ENCODE assay signal across 18 mouse cellular contexts in genomic region chr11:7129319-7130051, GRCm38 (mm10). TPM values are rescaled to one million over a fixed set of nuclear protein-coding genes. Genes with fewer than 3 reads are reported as not detected.
DNase-seq lines count a peak whose midpoint lies in the region; ATAC-seq and TF ChIP-seq lines count a peak whose summit lies in the region.
"Had no signal": no experiment of that assay in that cellular context is flagged by ENCODE, and none has a peak within 500 bp of the region (broad histone marks: within the 10 kb centered on the region; RNA-seq: fewer than 3 reads in every experiment).

No protein-coding gene starts in this region.

- no peak for TF ChIP-seq CTCF in kidney, postnatal 0 days (IDR thresholded peaks at IDR 0.05; ENCODE audit: low read depth)
- no peak for TF ChIP-seq CTCF in stomach, postnatal 0 days (IDR thresholded peaks at IDR 0.05; ENCODE audit: low read depth)

- no peak for TF ChIP-seq EP300 in stomach, postnatal 0 days (optimal IDR thresholded peaks at IDR 0.05)

- DNase-seq in frontal cortex, postnatal 25 days (ENCODE audit: low spot score in 2 of 2): no peak
- peak; percentile 50 for DNase-seq in kidney, postnatal 0 days (ENCODE audit: low spot score)
- DNase-seq in kidney, postnatal 10 days: no peak
- DNase-seq in stomach, postnatal 0 days (ENCODE audit: low spot score): no peak
- DNase-seq in yolk sac, embryonic 10.5 days (ENCODE audit: low spot score): peak; percentile 43
- DNase-seq: adrenal gland, postnatal 10 days; cerebellum, adult 9-11 months; gastrocnemius, postnatal 10 days; liver, postnatal 0 days; right cerebral cortex, postnatal 14 days; thymus, adult 2 months had no signal

- H3K4me1 ChIP-seq in kidney, postnatal 0 days (replicated peaks; ENCODE audit: insufficient read depth, low read length): no peaks in the 10 kb centered on the region
- H3K4me1 ChIP-seq in stomach, embryonic 14.5 days (ENCODE audit: control insufficient read depth, insufficient read depth, low read length): no peaks in the 10 kb centered on the region
- H3K4me1 ChIP-seq in stomach, postnatal 0 days (replicated peaks; ENCODE audit: control insufficient read depth, insufficient read depth): no peaks in the 10 kb centered on the region
- no peaks in the 10 kb centered on the region for H3K4me1 ChIP-seq in hindbrain, embryonic 16.5 days (ENCODE audit: control insufficient read depth, insufficient read depth, low read depth, low read length)
- H3K4me1 ChIP-seq: limb, embryonic 15.5 days; midbrain, embryonic 12.5 days had no signal

- WGBS in kidney, postnatal 0 days: 61% methylated on average over 8 of the region's 8 CpGs
- WGBS in stomach, embryonic 14.5 days: 49% methylated on average over 8 of the region's 8 CpGs
- WGBS in stomach, postnatal 0 days: 45% methylated on average over 8 of the region's 8 CpGs
- WGBS in hindbrain, embryonic 16.5 days: 73% methylated on average over 8 of the region's 8 CpGs

- H3K27me3 ChIP-seq in kidney, postnatal 0 days (ENCODE audit: insufficient read depth, low read length): no peaks in the 10 kb centered on the region
- H3K27me3 ChIP-seq in stomach, embryonic 14.5 days (ENCODE audit: control insufficient read depth, insufficient read depth, low read length): no peaks in the 10 kb centered on the region
- H3K27me3 ChIP-seq in stomach, postnatal 0 days (ENCODE audit: control insufficient read depth, insufficient read depth, low read length): no peaks in the 10 kb centered on the region
- no peaks in the 10 kb centered on the region for H3K27me3 ChIP-seq in hindbrain, embryonic 16.5 days (replicated peaks; ENCODE audit: control insufficient read depth, insufficient read depth, low read length)
- H3K27me3 ChIP-seq: heart, embryonic 15.5 days; limb, embryonic 15.5 days; midbrain, embryonic 12.5 days had no signal

- ATAC-seq in frontal cortex, adult (ENCODE audit: low TSS enrichment): peak; percentile 45
- no peak for ATAC-seq in kidney, postnatal 0 days (replicated peaks; ENCODE audit: low FRiP score, low read depth)
- peak; percentile 28; the same call in 1 of the 2 replicates for ATAC-seq in stomach, embryonic 14.5 days (ENCODE audit: insufficient number of reproducible peaks, insufficient read depth, low FRiP score, low read depth)
- no peak for ATAC-seq in stomach, postnatal 0 days (ENCODE audit: low FRiP score, low TSS enrichment)
- ATAC-seq in hindbrain, embryonic 16.5 days: no peak
- ATAC-seq: forebrain, embryonic 16.5 days; liver, postnatal 0 days had no signal

- no peaks in the 10 kb centered on the region for H3K9me3 ChIP-seq in kidney, postnatal 0 days (replicated peaks; ENCODE audit: low read length)
- H3K9me3 ChIP-seq in stomach, embryonic 14.5 days (ENCODE audit: control insufficient read depth, low read depth, low read length): no peaks in the 10 kb centered on the region
- no peaks in the 10 kb centered on the region for H3K9me3 ChIP-seq in stomach, postnatal 0 days (ENCODE audit: control insufficient read depth, low read length)
- no peaks in the 10 kb centered on the region for H3K9me3 ChIP-seq in hindbrain, embryonic 16.5 days (ENCODE audit: control insufficient read depth, low read length)
- H3K9me3 ChIP-seq: heart, embryonic 15.5 days; limb, embryonic 15.5 days; midbrain, embryonic 12.5 days had no signal

- H3K4me2 ChIP-seq in kidney, postnatal 0 days (ENCODE audit: low read length): no peak overlapping the region
- H3K4me2 ChIP-seq in stomach, embryonic 14.5 days (replicated peaks; ENCODE audit: low read depth, low read length): no peak overlapping the region
- H3K4me2 ChIP-seq in stomach, postnatal 0 days (replicated peaks; ENCODE audit: low read depth): no peak overlapping the region
- no peak overlapping the region for H3K4me2 ChIP-seq in hindbrain, embryonic 16.5 days (ENCODE audit: low read length)
- H3K4me2 ChIP-seq: heart, embryonic 15.5 days; limb, embryonic 15.5 days; midbrain, embryonic 12.5 days had no signal

- H3K27ac ChIP-seq in kidney, postnatal 0 days: no peak overlapping the region
- no peak overlapping the region for H3K27ac ChIP-seq in stomach, embryonic 14.5 days (ENCODE audit: low read length)
- H3K27ac ChIP-seq in stomach, postnatal 0 days (replicated peaks): no peak overlapping the region
- no peak overlapping the region for H3K27ac ChIP-seq in hindbrain, embryonic 16.5 days (ENCODE audit: low read depth, low read length)
- H3K27ac ChIP-seq: heart, embryonic 15.5 days; limb, embryonic 15.5 days; midbrain, embryonic 12.5 days had no signal

- no peaks in the 10 kb centered on the region for H3K36me3 ChIP-seq in kidney, postnatal 0 days (ENCODE audit: insufficient read depth, low read length)
- no peaks in the 10 kb centered on the region; the same call in 1 of the 2 replicates for H3K36me3 ChIP-seq in stomach, embryonic 14.5 days (ENCODE audit: control insufficient read depth, insufficient read depth, low read length)
- H3K36me3 ChIP-seq in stomach, postnatal 0 days (ENCODE audit: control insufficient read depth, insufficient read depth, low read length): no peaks in the 10 kb centered on the region
- H3K36me3 ChIP-seq in hindbrain, embryonic 16.5 days (ENCODE audit: control insufficient read depth, insufficient read depth, low read length): peaks cover 8% of the 10 kb centered on the region
- H3K36me3 ChIP-seq: heart, embryonic 15.5 days; limb, embryonic 15.5 days; midbrain, embryonic 12.5 days had no signal

- no peak overlapping the region for H3K4me3 ChIP-seq in kidney, postnatal 0 days (replicated peaks; ENCODE audit: low read depth, low read length)
- H3K4me3 ChIP-seq in stomach, embryonic 14.5 days (ENCODE audit: low read depth, low read length): no peak overlapping the region
- H3K4me3 ChIP-seq in stomach, postnatal 0 days (ENCODE audit: low read depth, low read length): no peak overlapping the region
- no peak overlapping the region for H3K4me3 ChIP-seq in hindbrain, embryonic 16.5 days (ENCODE audit: low read length)
- H3K4me3 ChIP-seq: heart, embryonic 15.5 days; limb, embryonic 15.5 days; midbrain, embryonic 12.5 days had no signal

- H3K9ac ChIP-seq in kidney, postnatal 0 days (ENCODE audit: low read depth, low read length): no peak overlapping the region
- H3K9ac ChIP-seq in stomach, embryonic 14.5 days (replicated peaks; ENCODE audit: low read depth, low read length): no peak overlapping the region
- no peak overlapping the region for H3K9ac ChIP-seq in stomach, postnatal 0 days (ENCODE audit: low read length)
- no peak overlapping the region for H3K9ac ChIP-seq in hindbrain, embryonic 16.5 days (ENCODE audit: low read depth, low read length)
- H3K9ac ChIP-seq: heart, embryonic 15.5 days; limb, embryonic 15.5 days; liver, postnatal 0 days; midbrain, embryonic 12.5 days had no signal

RNA-seq across cellular contexts. Expression of gene Gm11985, which starts 58.9 kb away (rescaled TPM):
- not detected in 2 replicates for polyA plus RNA-seq in kidney, postnatal 0 days (2015; fragmentation: Nextera tagmentation; extraction: Ambion mirVana)
- 0.25 TPM in 1 of 2 replicates, not detected in the other for polyA plus RNA-seq in stomach, embryonic 14.5 days (2014; fragmentation: Nextera tagmentation; extraction: Ambion mirVana)
- not detected in 2 replicates for polyA plus RNA-seq in stomach, postnatal 0 days (2015; fragmentation: Nextera tagmentation; extraction: Ambion mirVana)
- not detected in 2 replicates for polyA plus RNA-seq in hindbrain, embryonic 16.5 days (2015; fragmentation: Nextera tagmentation; extraction: Ambion mirVana)
- polyA plus RNA-seq: forebrain, embryonic 16.5 days; heart, embryonic 15.5 days; limb, embryonic 15.5 days; midbrain, embryonic 12.5 days; thymus, adult 2 months had no signal

Comparison
In these comparisons a context has a peak if more than half of its experiments do, and no peak if none do; other contexts are left out.
1. ATAC-seq: peak in frontal cortex, adult (single experiment) and stomach, embryonic 14.5 days (single experiment); none in kidney, postnatal 0 days (single experiment), stomach, postnatal 0 days (single experiment) and hindbrain, embryonic 16.5 days (single experiment).
2. DNase-seq: peak in kidney, postnatal 0 days (single experiment) and yolk sac, embryonic 10.5 days (single experiment); none in frontal cortex, postnatal 25 days (0 of 2), kidney, postnatal 10 days (single experiment) and stomach, postnatal 0 days (single experiment).